Mouse (Mus musculus): ENCODE data around the gene Gm20388.

The Gm20388 gene

GRCm38 (mm10) chr8:119960531-119961104 is 50.0 kb downstream of the Gm20388 start:
- no peak for DNase-seq (ENCODE audit: low spot score)

GRCm38 (mm10) chr8:119964859-119965258 is 54.2 kb downstream of the Gm20388 start:
- DNase-seq (ENCODE audit: low spot score) = no peak

GRCm38 (mm10) chr8:119967435-119967834 is 56.8 kb downstream of the Gm20388 start:
- DNase-seq (ENCODE audit: low spot score) = no peak

GRCm38 (mm10) chr8:119970169-119970568 is 59.5 kb downstream of the Gm20388 start:
- no peak for DNase-seq (ENCODE audit: low spot score)

GRCm38 (mm10) chr8:119972558-119972957 is 61.9 kb downstream of the Gm20388 start:
- no peak for DNase-seq (ENCODE audit: low spot score)

GRCm38 (mm10) chr8:119978770-119979381 is 68.2 kb downstream of the Gm20388 start:
- DNase-seq (ENCODE audit: low spot score) = no peak

- DNase-seq (ENCODE audit: low spot score) = no peak
Observed at GRCm38 (mm10) chr8:119981253-119981652, 70.6 kb downstream of the Gm20388 start.

GRCm38 (mm10) chr8:119984085-119984484 is 73.4 kb downstream of the Gm20388 start:
- no peak for DNase-seq (ENCODE audit: low spot score)

- no peak for DNase-seq (ENCODE audit: low spot score)
Observed at GRCm38 (mm10) chr8:119986174-119986573, 75.5 kb downstream of the Gm20388 start.

- no peak for DNase-seq (ENCODE audit: low spot score)
Observed at GRCm38 (mm10) chr8:119988087-119988486, 77.4 kb downstream of the Gm20388 start.

GRCm38 (mm10) chr8:119992249-119992648 is 81.6 kb downstream of the Gm20388 start, which contains the start of gene Crispld2:
Gene Crispld2 (plus strand): TSS chr8:119992438.
- peak; percentile 73 for DNase-seq (ENCODE audit: low spot score)

- DNase-seq (ENCODE audit: low spot score) = no peak
Observed at GRCm38 (mm10) chr8:119994114-119994513, 83.5 kb downstream of the Gm20388 start.

- no peak for DNase-seq (ENCODE audit: low spot score)
Observed at GRCm38 (mm10) chr8:119994556-119994955, 83.9 kb downstream of the Gm20388 start.

GRCm38 (mm10) chr8:119997266-119997665 is 86.6 kb downstream of the Gm20388 start:
- no peak for DNase-seq (ENCODE audit: low spot score)

- no peak for DNase-seq (ENCODE audit: low spot score)
Observed at GRCm38 (mm10) chr8:120000461-120000860, 89.8 kb downstream of the Gm20388 start.

- DNase-seq (ENCODE audit: low spot score) = no peak
Observed at GRCm38 (mm10) chr8:120001712-120002111, 91.1 kb downstream of the Gm20388 start.

GRCm38 (mm10) chr8:120002348-120002747 is 91.7 kb downstream of the Gm20388 start:
- DNase-seq (ENCODE audit: low spot score) = no peak

- no peak for DNase-seq (ENCODE audit: low spot score)
Observed at GRCm38 (mm10) chr8:120004154-120004702, 93.6 kb downstream of the Gm20388 start.

- no peak for DNase-seq (ENCODE audit: low spot score)
Observed at GRCm38 (mm10) chr8:120004705-120005381, 94.2 kb downstream of the Gm20388 start.

GRCm38 (mm10) chr8:120006645-120007160 is 96.1 kb downstream of the Gm20388 start:
- no peak for DNase-seq (ENCODE audit: low spot score)

- no peak for DNase-seq (ENCODE audit: low spot score)
Observed at GRCm38 (mm10) chr8:120007178-120007577, 96.5 kb downstream of the Gm20388 start.

GRCm38 (mm10) chr8:120009284-120009683 is 98.6 kb downstream of the Gm20388 start:
- DNase-seq (ENCODE audit: low spot score) = no peak

GRCm38 (mm10) chr8:120012491-120012890 is 101.8 kb downstream of the Gm20388 start:
- no peak for DNase-seq (ENCODE audit: low spot score)

All from ovary, postnatal 14 days (tissue).